Comparison of ENCODE assay signal across 8 mouse cellular contexts in genomic region chr7:97480290-97480689, GRCm38 (mm10). TPM values are rescaled to one million over a fixed set of nuclear protein-coding genes. Genes with fewer than 3 reads are reported as not detected.
A peak's percentile ranks its signal among the peaks of the same experiment; 100 is the strongest.
DNase-seq lines count a peak whose midpoint lies in the region; ATAC-seq and TF ChIP-seq lines count a peak whose summit lies in the region.

No protein-coding gene starts in this region.

- ATAC-seq in lung, postnatal 0 days, result no peak
- no peak for ATAC-seq in forebrain, embryonic 16.5 days
- no peak for ATAC-seq in limb, embryonic 15.5 days (ENCODE audit: insufficient number of reproducible peaks, low FRiP score, low TSS enrichment, low read depth)
- ATAC-seq in stomach, embryonic 16.5 days (ENCODE audit: insufficient read depth, low FRiP score), result no peak
- ATAC-seq in activated CD4-positive, CD25-positive, alpha-beta regulatory T cell, adult 4 months, result no peak

- no peak for DNase-seq in lung, postnatal 0 days (ENCODE audit: low spot score)
- DNase-seq in lung, postnatal 4 days, result no peak
- no peak for DNase-seq in embryo, embryonic 10.5 days (ENCODE audit: low spot score)
- no peak for DNase-seq in cerebellum, postnatal 10 days

- no peak for TF ChIP-seq EP300 in lung, postnatal 0 days (IDR thresholded peaks at IDR 0.05)

- peak overlapping the region; percentile 31 for H3K4me2 ChIP-seq in lung, postnatal 0 days (replicated peaks; ENCODE audit: low read depth, low read length)
- H3K4me2 ChIP-seq in forebrain, embryonic 16.5 days (ENCODE audit: low read length), result peak overlapping the region; percentile 43
- H3K4me2 ChIP-seq in limb, embryonic 15.5 days, result peak overlapping the region; percentile 45
- peak overlapping the region; percentile 62 for H3K4me2 ChIP-seq in stomach, embryonic 16.5 days (ENCODE audit: low read depth, low read length)

- peaks cover 9% of the 10 kb centered on the region; the same call in 1 of the 2 replicates for H3K4me1 ChIP-seq in lung, postnatal 0 days (ENCODE audit: insufficient read depth, low read depth, low read length)
- H3K4me1 ChIP-seq in forebrain, embryonic 16.5 days (replicated peaks; ENCODE audit: control insufficient read depth, insufficient read depth, low read length), result peaks cover 18% of the 10 kb centered on the region
- H3K4me1 ChIP-seq in limb, embryonic 15.5 days, result peaks cover 10% of the 10 kb centered on the region; the same call in 1 of the 2 replicates
- peaks cover 11% of the 10 kb centered on the region for H3K4me1 ChIP-seq in stomach, embryonic 16.5 days (ENCODE audit: control insufficient read depth, insufficient read depth, low read length)

- H3K27me3 ChIP-seq in lung, postnatal 0 days (replicated peaks; ENCODE audit: insufficient read depth, low read length), result no peaks in the 10 kb centered on the region
- H3K27me3 ChIP-seq in forebrain, embryonic 16.5 days (replicated peaks; ENCODE audit: control insufficient read depth, insufficient read depth, low read length), result no peaks in the 10 kb centered on the region
- H3K27me3 ChIP-seq in limb, embryonic 15.5 days, result no peaks in the 10 kb centered on the region
- H3K27me3 ChIP-seq in stomach, embryonic 16.5 days (ENCODE audit: control insufficient read depth, insufficient read depth, low read length), result no peaks in the 10 kb centered on the region

- TF ChIP-seq CTCF in lung, postnatal 0 days (IDR thresholded peaks at IDR 0.05), result no peak

- WGBS in lung, postnatal 0 days, result 16% methylated on average over 3 of the region's 3 CpGs
- 27% methylated on average over 3 of the region's 3 CpGs for WGBS in forebrain, embryonic 16.5 days
- WGBS in limb, embryonic 15.5 days, result 24% methylated on average over 3 of the region's 3 CpGs
- 13% methylated on average over 3 of the region's 3 CpGs for WGBS in stomach, embryonic 16.5 days

- H3K36me3 ChIP-seq in lung, postnatal 0 days (ENCODE audit: insufficient read depth, low read length), result 0 out of 2 replicates have a peak, but pooled peaks cover 5% of the 10 kb centered on the region
- peaks cover 4% of the 10 kb centered on the region; the same call in 1 of the 2 replicates for H3K36me3 ChIP-seq in forebrain, embryonic 16.5 days (ENCODE audit: control insufficient read depth, insufficient read depth)
- peaks cover 6% of the 10 kb centered on the region; the same call in 1 of the 2 replicates for H3K36me3 ChIP-seq in limb, embryonic 15.5 days
- no peaks in the 10 kb centered on the region for H3K36me3 ChIP-seq in stomach, embryonic 16.5 days (ENCODE audit: control insufficient read depth, insufficient read depth, low read length)

- no peak overlapping the region for H3K27ac ChIP-seq in lung, postnatal 0 days (ENCODE audit: low read length)
- no peak overlapping the region for H3K27ac ChIP-seq in forebrain, embryonic 16.5 days (ENCODE audit: low read length)
- H3K27ac ChIP-seq in limb, embryonic 15.5 days, result no peak overlapping the region
- peak overlapping the region; percentile 38; the same call in 1 of the 2 replicates for H3K27ac ChIP-seq in stomach, embryonic 16.5 days (ENCODE audit: low read length)

- peak overlapping the region; percentile 59; the same call in 1 of the 2 replicates for H3K4me3 ChIP-seq in lung, postnatal 0 days (ENCODE audit: low read depth, low read length)
- peak overlapping the region; percentile 94 for H3K4me3 ChIP-seq in forebrain, embryonic 16.5 days (replicated peaks; ENCODE audit: low read length)
- H3K4me3 ChIP-seq in limb, embryonic 15.5 days, result peak overlapping the region; percentile 81
- H3K4me3 ChIP-seq in stomach, embryonic 16.5 days (replicated peaks; ENCODE audit: low read length), result peak overlapping the region; percentile 79

- no peak overlapping the region for H3K9ac ChIP-seq in lung, postnatal 0 days (replicated peaks; ENCODE audit: low read depth)
- H3K9ac ChIP-seq in forebrain, embryonic 16.5 days (replicated peaks; ENCODE audit: low read depth, low read length), result no peak overlapping the region
- H3K9ac ChIP-seq in limb, embryonic 15.5 days, result no peak overlapping the region
- peak overlapping the region; percentile 56 for H3K9ac ChIP-seq in stomach, embryonic 16.5 days (ENCODE audit: low read length)

- no peaks in the 10 kb centered on the region for H3K9me3 ChIP-seq in lung, postnatal 0 days (ENCODE audit: low read length)
- H3K9me3 ChIP-seq in forebrain, embryonic 16.5 days (ENCODE audit: control insufficient read depth, low read length), result no peaks in the 10 kb centered on the region
- no peaks in the 10 kb centered on the region for H3K9me3 ChIP-seq in limb, embryonic 15.5 days
- H3K9me3 ChIP-seq in stomach, embryonic 16.5 days (replicated peaks; ENCODE audit: control insufficient read depth, low read length), result no peaks in the 10 kb centered on the region

RNA-seq across cellular contexts. Expression of gene Ints4, which starts 0.5 kb away (rescaled TPM):
- polyA plus RNA-seq in lung, postnatal 0 days (2015; fragmentation: Nextera tagmentation; extraction: Ambion mirVana), result 19.8 and 21.2 TPM in 2 replicates
- polyA plus RNA-seq in forebrain, embryonic 16.5 days (2015; fragmentation: Nextera tagmentation; extraction: Ambion mirVana), result 47.6 and 55.5 TPM in 2 replicates
- polyA plus RNA-seq in limb, embryonic 15.5 days (2015; fragmentation: Nextera tagmentation; extraction: Ambion mirVana), result 40.6 and 43.3 TPM in 2 replicates
- polyA plus RNA-seq in stomach, embryonic 16.5 days (2015; fragmentation: Nextera tagmentation; extraction: Ambion mirVana), result 52.8 and 56.1 TPM in 2 replicates
- polyA plus RNA-seq in activated CD4-positive, CD25-positive, alpha-beta regulatory T cell, adult 4 months (2017; shearing (Covaris generic)), result 10 to 100 TPM; 37.5 to 45.5 TPM

RNA-seq across cellular contexts. Expression of gene Kctd14, which starts 29.2 kb away (rescaled TPM):
- polyA plus RNA-seq in lung, postnatal 0 days (2015; fragmentation: Nextera tagmentation; extraction: Ambion mirVana), result 4.8 and 6.7 TPM in 2 replicates
- 1.9 and 2.2 TPM in 2 replicates for polyA plus RNA-seq in forebrain, embryonic 16.5 days (2015; fragmentation: Nextera tagmentation; extraction: Ambion mirVana)
- polyA plus RNA-seq in limb, embryonic 15.5 days (2015; fragmentation: Nextera tagmentation; extraction: Ambion mirVana), result 3.2 and 3.4 TPM in 2 replicates
- polyA plus RNA-seq in stomach, embryonic 16.5 days (2015; fragmentation: Nextera tagmentation; extraction: Ambion mirVana), result 25.9 and 37.1 TPM in 2 replicates
- polyA plus RNA-seq in activated CD4-positive, CD25-positive, alpha-beta regulatory T cell, adult 4 months (2017; shearing (Covaris generic)), result 1 to 10 TPM in 1 of 2 experiments, under 1 TPM in 1; 0.66 to 1.1 TPM
